Comparison of ENCODE assay signal across 9 mouse cellular contexts in genomic region chr11:97695712-97696401, GRCm38 (mm10). TPM values are rescaled to one million over a fixed set of nuclear protein-coding genes. Genes with fewer than 3 reads are reported as not detected.
DNase-seq lines count a peak whose midpoint lies in the region; ATAC-seq and TF ChIP-seq lines count a peak whose summit lies in the region.
"Had no signal": no experiment of that assay in that cellular context is flagged by ENCODE, and none has a peak within 500 bp of the region (broad histone marks: within the 10 kb centered on the region; RNA-seq: fewer than 3 reads in every experiment).

No protein-coding gene starts in this region.

- no peak for DNase-seq in heart, postnatal 10 days
- peak; percentile 72 for DNase-seq in R1 (ENCODE audit: low read depth, low spot score)
- DNase-seq in limb, embryonic 14.5 days (ENCODE audit: low spot score): no peak
- no peak for DNase-seq in embryo, embryonic 9.5 days (ENCODE audit: extremely low spot score)
- DNase-seq in frontal cortex, postnatal 14 days (ENCODE audit: low spot score in 2 of 2): no peak
- DNase-seq in right cerebral cortex, postnatal 36 days (ENCODE audit: low spot score in 2 of 2): no peak
- DNase-seq: thymus, postnatal 36 days had no signal

- peaks cover 18% of the 10 kb centered on the region for H3K36me3 ChIP-seq in heart, embryonic 15.5 days
- peaks cover 27% of the 10 kb centered on the region for H3K36me3 ChIP-seq in forebrain, embryonic 13.5 days (ENCODE audit: poor library complexity, severe bottlenecking)
- H3K36me3 ChIP-seq in limb, embryonic 14.5 days (ENCODE audit: control insufficient read depth, insufficient read depth, low read length): peaks cover 40% of the 10 kb centered on the region

- H3K4me1 ChIP-seq in heart, embryonic 15.5 days (replicated peaks): peaks cover 45% of the 10 kb centered on the region
- H3K4me1 ChIP-seq in forebrain, embryonic 13.5 days: peaks cover 62% of the 10 kb centered on the region
- peaks cover 39% of the 10 kb centered on the region for H3K4me1 ChIP-seq in limb, embryonic 14.5 days (ENCODE audit: control insufficient read depth, insufficient read depth, low read length)

- no peaks in the 10 kb centered on the region for H3K9me3 ChIP-seq in heart, embryonic 15.5 days (replicated peaks)
- H3K9me3 ChIP-seq in forebrain, embryonic 13.5 days (replicated peaks): no peaks in the 10 kb centered on the region
- H3K9me3 ChIP-seq in limb, embryonic 14.5 days (ENCODE audit: control insufficient read depth, low read length): no peaks in the 10 kb centered on the region

- H3K27ac ChIP-seq in heart, embryonic 15.5 days: peak overlapping the region; percentile 84
- peak overlapping the region; percentile 90 for H3K27ac ChIP-seq in forebrain, embryonic 13.5 days
- H3K27ac ChIP-seq in limb, embryonic 14.5 days (replicated peaks; ENCODE audit: low read depth, low read length): 0 out of 2 replicates have a peak overlapping the region, but pooled peaks have one; percentile 59

- H3K4me3 ChIP-seq in heart, embryonic 15.5 days: peak overlapping the region; percentile 6; the same call in 1 of the 2 replicates
- H3K4me3 ChIP-seq in forebrain, embryonic 13.5 days: peak overlapping the region; percentile 68
- 0 out of 2 replicates have a peak overlapping the region, but pooled peaks have one; percentile 5 for H3K4me3 ChIP-seq in limb, embryonic 14.5 days (replicated peaks; ENCODE audit: low read length)

- no peaks in the 10 kb centered on the region for H3K27me3 ChIP-seq in heart, embryonic 15.5 days
- H3K27me3 ChIP-seq in forebrain, embryonic 13.5 days: no peaks in the 10 kb centered on the region
- H3K27me3 ChIP-seq in limb, embryonic 14.5 days (ENCODE audit: control insufficient read depth, insufficient read depth, low read length): no peaks in the 10 kb centered on the region

- intact Hi-C loops in heart, postnatal 10 days (cut with DNase I): loop anchor here (5.0 kb wide), 1 partner anchor 34 kb away; the partner anchor contains the start of gene Mllt6

- WGBS in heart, embryonic 15.5 days: 61% methylated on average over 9 of the region's 9 CpGs
- WGBS in forebrain, embryonic 13.5 days: 12% methylated on average over 9 of the region's 9 CpGs
- 59% methylated on average over 9 of the region's 9 CpGs for WGBS in limb, embryonic 14.5 days

- peak overlapping the region; percentile 39 for H3K4me2 ChIP-seq in heart, embryonic 15.5 days
- H3K4me2 ChIP-seq in forebrain, embryonic 13.5 days: peak overlapping the region; percentile 91
- peak overlapping the region; percentile 22 for H3K4me2 ChIP-seq in limb, embryonic 14.5 days (replicated peaks; ENCODE audit: low read depth, low read length, severe bottlenecking)

- H3K9ac ChIP-seq in heart, embryonic 15.5 days: peak overlapping the region; percentile 21; the same call in 1 of the 2 replicates
- H3K9ac ChIP-seq in forebrain, embryonic 13.5 days: peak overlapping the region; percentile 47
- H3K9ac ChIP-seq in limb, embryonic 14.5 days (ENCODE audit: low read depth, low read length, severe bottlenecking): no peak overlapping the region; the same call in 1 of the 2 replicates

- TF ChIP-seq POLR2A in limb, embryonic 14.5 days (IDR thresholded peaks at IDR 0.05; ENCODE audit: borderline replicate concordance, extremely low read depth, insufficient read depth, insufficient read length): no peak

- ATAC-seq in heart, embryonic 15.5 days (replicated peaks; ENCODE audit: insufficient number of reproducible peaks, insufficient read depth, low FRiP score, low read depth): no peak
- ATAC-seq in forebrain, embryonic 13.5 days: no peak
- no peak for ATAC-seq in limb, embryonic 14.5 days (ENCODE audit: low FRiP score, low read depth)

RNA-seq across cellular contexts. Expression of gene Pcgf2, which starts 4.4 kb away (rescaled TPM):
- 10.9 and 11.5 TPM in 2 replicates for polyA plus RNA-seq in heart, embryonic 15.5 days (2015; fragmentation: Nextera tagmentation; extraction: Ambion mirVana)
- 10 to 100 TPM; 21.4 to 21.7 TPM for total RNA-seq in heart, postnatal 10 days (2021)
- polyA plus RNA-seq in forebrain, embryonic 13.5 days (2015; fragmentation: Nextera tagmentation; extraction: Ambion mirVana): 21.5 and 22.9 TPM in 2 replicates
- 130 and 179 TPM in 2 replicates for polyA plus RNA-seq in limb, embryonic 14.5 days (2012; rRNA removed)
- polyA plus RNA-seq in limb, embryonic 14.5 days (2014; fragmentation: Nextera tagmentation; extraction: Ambion mirVana): 18.1 and 21.5 TPM in 2 replicates

RNA-seq across cellular contexts. Expression of gene Psmb3, which starts 7.3 kb away (rescaled TPM):
- 337 and 364 TPM in 2 replicates for polyA plus RNA-seq in heart, embryonic 15.5 days (2015; fragmentation: Nextera tagmentation; extraction: Ambion mirVana)
- 100 to 1,000 TPM; 184 to 186 TPM for total RNA-seq in heart, postnatal 10 days (2021)
- polyA plus RNA-seq in forebrain, embryonic 13.5 days (2015; fragmentation: Nextera tagmentation; extraction: Ambion mirVana): 559 and 571 TPM in 2 replicates
- 368 and 421 TPM in 2 replicates for polyA plus RNA-seq in limb, embryonic 14.5 days (2012; rRNA removed)
- polyA plus RNA-seq in limb, embryonic 14.5 days (2014; fragmentation: Nextera tagmentation; extraction: Ambion mirVana): 489 and 508 TPM in 2 replicates

RNA-seq across cellular contexts. Expression of gene Cisd3, which starts 10.2 kb away (rescaled TPM):
- 60.7 and 69.4 TPM in 2 replicates for polyA plus RNA-seq in heart, embryonic 15.5 days (2015; fragmentation: Nextera tagmentation; extraction: Ambion mirVana)
- 100 to 1,000 TPM; 120 TPM for total RNA-seq in heart, postnatal 10 days (2021)
- polyA plus RNA-seq in forebrain, embryonic 13.5 days (2015; fragmentation: Nextera tagmentation; extraction: Ambion mirVana): 12.8 and 17.3 TPM in 2 replicates
- 11.7 and 13.3 TPM in 2 replicates for polyA plus RNA-seq in limb, embryonic 14.5 days (2012; rRNA removed)
- polyA plus RNA-seq in limb, embryonic 14.5 days (2014; fragmentation: Nextera tagmentation; extraction: Ambion mirVana): 13.6 and 14.9 TPM in 2 replicates

RNA-seq across cellular contexts. Expression of gene Mllt6, which starts 32.6 kb away (rescaled TPM):
- 2.2 and 2.3 TPM in 2 replicates for polyA plus RNA-seq in heart, embryonic 15.5 days (2015; fragmentation: Nextera tagmentation; extraction: Ambion mirVana)
- 10 to 100 TPM; 55.8 to 61.7 TPM for total RNA-seq in heart, postnatal 10 days (2021)
- polyA plus RNA-seq in forebrain, embryonic 13.5 days (2015; fragmentation: Nextera tagmentation; extraction: Ambion mirVana): 3.2 and 3.5 TPM in 2 replicates
- 28.6 and 36.0 TPM in 2 replicates for polyA plus RNA-seq in limb, embryonic 14.5 days (2012; rRNA removed)
- 4.9 and 6.1 TPM in 2 replicates for polyA plus RNA-seq in limb, embryonic 14.5 days (2014; fragmentation: Nextera tagmentation; extraction: Ambion mirVana)

RNA-seq across cellular contexts. Expression of gene Pip4k2b, which starts 48.6 kb away (rescaled TPM):
- polyA plus RNA-seq in heart, embryonic 15.5 days (2015; fragmentation: Nextera tagmentation; extraction: Ambion mirVana): 0.82 and 0.95 TPM in 2 replicates
- total RNA-seq in heart, postnatal 10 days (2021): 10 to 100 TPM; 19.4 to 26.7 TPM
- 3.5 and 4.2 TPM in 2 replicates for polyA plus RNA-seq in forebrain, embryonic 13.5 days (2015; fragmentation: Nextera tagmentation; extraction: Ambion mirVana)
- polyA plus RNA-seq in limb, embryonic 14.5 days (2012; rRNA removed): 34.4 and 37.4 TPM in 2 replicates
- 2.2 and 2.3 TPM in 2 replicates for polyA plus RNA-seq in limb, embryonic 14.5 days (2014; fragmentation: Nextera tagmentation; extraction: Ambion mirVana)

Comparison
In these comparisons a context has a peak if more than half of its experiments do, and no peak if none do; other contexts are left out.
1. H3K4me2 ChIP-seq: peak in every context shown above with its lines; median percentile 91 in forebrain, embryonic 13.5 days; 39 in heart, embryonic 15.5 days; 22 in limb, embryonic 14.5 days.
2. H3K4me3 ChIP-seq: peak in every context shown above with its lines; median percentile 68 in forebrain, embryonic 13.5 days; 6 in heart, embryonic 15.5 days; 5 in limb, embryonic 14.5 days.